Mouse (Mus musculus) mouse trophoblast stem cell (cell line): Measurements from ENCODE around the gene Tsga8.

Experiments used
- in situ Hi-C, 2 experiments: fragments of 300-500 bp; cut with MseI, MboI; formaldehyde crosslinking; loops; 2 replicates in 1 of 2; 3 replicates in 1 of 2; pipeline ENCODE4 v1.15.1; 2025

The Tsga8 gene

DNA sequence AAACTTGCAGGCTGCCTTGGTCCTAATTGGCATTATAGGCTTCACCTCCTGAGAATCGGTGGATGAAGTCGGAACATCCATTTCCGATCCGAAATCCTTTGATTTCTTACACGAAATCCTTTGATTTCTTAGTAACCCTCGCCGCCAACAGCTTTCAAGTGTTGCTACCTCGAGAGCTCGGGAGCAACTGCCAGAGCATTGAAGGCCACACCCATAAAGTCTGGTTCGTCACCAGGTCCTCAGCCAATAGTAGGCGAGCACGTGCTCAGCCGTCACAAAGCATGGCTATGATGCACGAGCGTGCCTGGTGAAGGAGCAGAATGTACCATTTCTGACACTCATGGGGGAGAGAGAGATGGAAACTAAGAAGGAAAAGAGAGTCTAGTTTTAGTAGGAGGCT is at the start of gene Tsga8:
Gene Tsga8 (minus strand): TSS at position 327 of the 400 bp plus-strand sequence.
- in situ Hi-C loops: no loop called here
